Mouse (Mus musculus): ENCODE measurements around the gene Tes3-ps. TPM values are rescaled to one million over a fixed set of nuclear protein-coding genes. Genes with fewer than 3 reads are reported as not detected.

The Tes3-ps gene
- 0.53 and 0.78 TPM in 2 replicates for polyA plus RNA-seq (2014; fragmentation: Nextera tagmentation; extraction: Ambion mirVana)

- ATAC-seq (ENCODE audit: low FRiP score, low TSS enrichment), result no peak
- H3K9me3 ChIP-seq (ENCODE audit: control insufficient read depth, low read length), result no peaks in the 10 kb centered on the region
- no peaks in the 10 kb centered on the region for H3K4me1 ChIP-seq (ENCODE audit: control insufficient read depth, insufficient read depth, low read length)
- no peaks in the 10 kb centered on the region for H3K27me3 ChIP-seq (ENCODE audit: control insufficient read depth, insufficient read depth, low read length)
- H3K9ac ChIP-seq (replicated peaks; ENCODE audit: low read length), result no peak within 1 kb of the TSS
- no peak within 1 kb of the TSS for H3K27ac ChIP-seq (replicated peaks; ENCODE audit: low read depth, low read length)
- no peak within 1 kb of the TSS for H3K4me3 ChIP-seq (replicated peaks; ENCODE audit: low read depth, low read length)
- H3K36me3 ChIP-seq (ENCODE audit: control insufficient read depth, insufficient read depth, low read length), result no peaks in the 10 kb centered on the region
- no peak within 1 kb of the TSS for H3K4me2 ChIP-seq (ENCODE audit: low read length)
- DNase-seq, result no peak
- 79% methylated on average over 6 of the region's 6 CpGs for WGBS
Measured at GRCm38 (mm10) chr13:49492376-49493368, at the start of gene Tes3-ps. Gene Tes3-ps, plus strand, starts transcription at chr13:49493318.

GRCm38 (mm10) chr13:49444451-49444850 is 48.7 kb upstream of the Tes3-ps start:
- Histone ChIP-seq H3K4me3 (replicated peaks; ENCODE audit: low read depth, low read length) (no peak overlapping the region), H3K4me1 (ENCODE audit: control insufficient read depth, insufficient read depth, low read length) (no peaks in the 10 kb centered on the region), H3K27ac (replicated peaks; ENCODE audit: low read depth, low read length) (no peak overlapping the region), H3K4me2 (ENCODE audit: low read length) (no peak overlapping the region), H3K9me3 (ENCODE audit: control insufficient read depth, low read length) (no peaks in the 10 kb centered on the region), H3K36me3 (ENCODE audit: control insufficient read depth, insufficient read depth, low read length) (peaks cover 45% of the 10 kb centered on the region), H3K9ac (replicated peaks; ENCODE audit: low read length) (no peak overlapping the region), H3K27me3 (ENCODE audit: control insufficient read depth, insufficient read depth, low read length) (no peaks in the 10 kb centered on the region)
- ATAC-seq (ENCODE audit: low FRiP score, low TSS enrichment) (no peak), DNase-seq (no peak)
- 95% methylated on average over 6 of the region's 6 CpGs for WGBS

- Histone ChIP-seq H3K4me3 (replicated peaks; ENCODE audit: low read depth, low read length) (no peak overlapping the region), H3K27ac (replicated peaks; ENCODE audit: low read depth, low read length) (no peak overlapping the region), H3K36me3 (ENCODE audit: control insufficient read depth, insufficient read depth, low read length) (peaks cover 53% of the 10 kb centered on the region), H3K4me2 (ENCODE audit: low read length) (no peak overlapping the region), H3K9ac (replicated peaks; ENCODE audit: low read length) (no peak overlapping the region), H3K9me3 (ENCODE audit: control insufficient read depth, low read length) (no peaks in the 10 kb centered on the region), H3K4me1 (ENCODE audit: control insufficient read depth, insufficient read depth, low read length) (no peaks in the 10 kb centered on the region), H3K27me3 (ENCODE audit: control insufficient read depth, insufficient read depth, low read length) (no peaks in the 10 kb centered on the region)
- WGBS, result 40% methylated on average over 5 of the region's 5 CpGs
- ATAC-seq (ENCODE audit: low FRiP score, low TSS enrichment) (peak; percentile 67; the same call in 1 of the 2 replicates), DNase-seq (peak; percentile 90)
Measured at GRCm38 (mm10) chr13:49449318-49449749, 43.8 kb upstream of the Tes3-ps start.

- Histone ChIP-seq H3K9ac (replicated peaks; ENCODE audit: low read length) (no peak overlapping the region), H3K36me3 (ENCODE audit: control insufficient read depth, insufficient read depth, low read length) (peaks cover 55% of the 10 kb centered on the region), H3K4me1 (ENCODE audit: control insufficient read depth, insufficient read depth, low read length) (no peaks in the 10 kb centered on the region), H3K4me3 (replicated peaks; ENCODE audit: low read depth, low read length) (no peak overlapping the region), H3K4me2 (ENCODE audit: low read length) (no peak overlapping the region), H3K27ac (replicated peaks; ENCODE audit: low read depth, low read length) (no peak overlapping the region), H3K9me3 (ENCODE audit: control insufficient read depth, low read length) (no peaks in the 10 kb centered on the region), H3K27me3 (ENCODE audit: control insufficient read depth, insufficient read depth, low read length) (no peaks in the 10 kb centered on the region)
- ATAC-seq (ENCODE audit: low FRiP score, low TSS enrichment) (no peak), DNase-seq (no peak)
- WGBS, result 93% methylated on average over 4 of the region's 4 CpGs
Measured at GRCm38 (mm10) chr13:49460276-49460675, 32.8 kb upstream of the Tes3-ps start.

DNA sequence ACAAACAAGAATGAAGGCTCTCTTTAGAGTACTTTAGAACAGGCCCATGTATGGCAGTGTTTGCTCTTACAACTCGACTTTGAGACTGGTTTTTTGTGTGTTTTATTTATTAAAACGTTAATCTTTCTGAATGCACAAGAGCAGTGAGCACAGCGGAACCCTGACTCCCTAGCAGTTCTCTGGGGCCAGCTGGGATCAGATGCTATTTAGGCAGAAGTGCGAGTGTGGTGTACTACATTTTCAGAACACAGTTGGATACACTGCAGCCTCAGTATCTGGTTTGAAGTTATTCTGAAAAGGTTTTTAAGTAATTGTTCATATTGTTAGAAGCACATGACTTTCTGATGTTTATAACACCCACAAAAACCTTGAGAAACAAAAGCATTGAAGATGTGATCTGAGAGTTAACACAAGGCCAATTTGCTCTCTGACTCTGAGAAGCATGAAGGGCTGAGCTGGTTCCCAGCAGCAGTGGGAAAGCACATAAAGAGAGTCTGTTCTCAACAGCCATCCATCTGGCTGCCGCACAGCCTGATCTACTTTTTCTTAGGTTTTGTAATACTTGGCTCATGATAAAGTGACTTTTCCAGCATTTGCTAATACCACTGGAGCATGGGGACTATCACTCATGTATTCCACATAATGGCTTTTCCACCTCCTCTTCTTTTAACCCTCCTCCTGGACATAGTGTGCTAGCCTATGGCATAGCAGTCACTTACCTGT is 32.3 kb upstream of the Tes3-ps start:
- 85% methylated on average over 5 of the region's 5 CpGs for whole genome bisulfite sequencing
- DNase-seq, result no peak
- no peaks in the 10 kb centered on the region for H3K27me3 ChIP-seq (ENCODE audit: control insufficient read depth, insufficient read depth, low read length)
- no peak for ATAC-seq (ENCODE audit: low FRiP score, low TSS enrichment)
- H3K9ac ChIP-seq (replicated peaks; ENCODE audit: low read length), result no peak overlapping the region
- H3K4me3 ChIP-seq (replicated peaks; ENCODE audit: low read depth, low read length), result no peak overlapping the region
- H3K4me1 ChIP-seq (ENCODE audit: control insufficient read depth, insufficient read depth, low read length), result no peaks in the 10 kb centered on the region
- peaks cover 55% of the 10 kb centered on the region for H3K36me3 ChIP-seq (ENCODE audit: control insufficient read depth, insufficient read depth, low read length)
- no peaks in the 10 kb centered on the region for H3K9me3 ChIP-seq (ENCODE audit: control insufficient read depth, low read length)
- no peak overlapping the region for H3K4me2 ChIP-seq (ENCODE audit: low read length)
- no peak overlapping the region for H3K27ac ChIP-seq (replicated peaks; ENCODE audit: low read depth, low read length)

DNA sequence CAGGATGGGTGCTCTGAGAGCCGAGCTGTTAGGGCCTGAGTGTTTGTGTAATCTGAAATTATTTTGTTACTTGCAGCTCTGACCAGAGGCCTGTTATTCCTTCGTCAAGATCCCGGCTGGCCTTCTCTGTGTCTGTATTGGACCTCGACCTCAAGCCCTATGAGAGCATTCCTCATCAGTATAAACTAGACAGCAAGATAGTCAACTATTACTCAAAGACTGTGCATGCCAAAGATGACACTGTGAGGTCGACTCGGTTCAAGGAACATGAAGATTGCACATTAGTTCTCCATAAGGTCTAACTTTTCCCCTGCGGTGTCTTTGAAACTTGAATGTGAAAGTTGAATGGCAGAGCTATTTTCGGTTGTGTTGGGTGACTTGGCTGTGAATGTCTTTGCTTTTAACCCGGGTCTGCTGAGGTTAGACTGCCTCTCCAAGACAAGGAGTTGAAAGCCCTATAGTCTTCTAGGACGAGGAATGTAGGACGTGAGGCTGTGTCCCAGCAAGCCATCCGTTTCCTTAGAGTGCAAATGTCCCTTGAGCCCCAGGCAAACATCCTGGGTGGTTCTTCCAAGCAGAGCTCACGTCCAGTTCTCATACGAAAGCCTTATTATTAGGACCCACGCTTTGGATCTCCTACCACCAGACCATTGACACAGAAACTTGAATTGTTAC is 31.5 kb upstream of the Tes3-ps start:
- no peak overlapping the region for H3K4me2 ChIP-seq (ENCODE audit: low read length)
- H3K9me3 ChIP-seq (ENCODE audit: control insufficient read depth, low read length), result no peaks in the 10 kb centered on the region
- H3K9ac ChIP-seq (replicated peaks; ENCODE audit: low read length), result no peak overlapping the region
- H3K27ac ChIP-seq (replicated peaks; ENCODE audit: low read depth, low read length), result no peak overlapping the region
- DNase-seq (no peak), ATAC-seq (ENCODE audit: low FRiP score, low TSS enrichment) (no peak)
- WGBS, result 85% methylated on average over 15 of the region's 15 CpGs
- no peak overlapping the region for H3K4me3 ChIP-seq (replicated peaks; ENCODE audit: low read depth, low read length)
- peaks cover 55% of the 10 kb centered on the region for H3K36me3 ChIP-seq (ENCODE audit: control insufficient read depth, insufficient read depth, low read length)
- H3K27me3 ChIP-seq (ENCODE audit: control insufficient read depth, insufficient read depth, low read length), result no peaks in the 10 kb centered on the region
- H3K4me1 ChIP-seq (ENCODE audit: control insufficient read depth, insufficient read depth, low read length), result no peaks in the 10 kb centered on the region

DNA sequence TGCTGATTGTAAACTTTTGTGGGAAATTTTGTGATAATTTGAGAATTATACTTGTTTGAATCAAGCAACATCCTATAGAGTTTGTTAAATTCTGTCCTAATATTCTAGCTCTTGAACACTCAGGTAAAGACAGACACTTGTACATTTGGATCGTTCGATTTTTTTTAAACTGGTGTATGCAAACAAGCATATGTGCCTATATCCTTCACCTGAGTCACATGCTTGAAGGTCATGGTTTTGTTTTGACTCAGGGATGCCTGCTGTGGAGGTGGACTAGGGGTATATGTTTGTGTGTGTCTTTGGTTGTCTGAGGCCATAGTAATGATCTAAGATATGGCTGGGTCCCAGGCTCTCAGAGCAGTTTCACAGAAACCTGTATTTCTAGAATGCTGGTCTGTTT is 30.2 kb upstream of the Tes3-ps start:
- Histone ChIP-seq H3K36me3 (ENCODE audit: control insufficient read depth, insufficient read depth, low read length) (peaks cover 55% of the 10 kb centered on the region), H3K4me1 (ENCODE audit: control insufficient read depth, insufficient read depth, low read length) (no peaks in the 10 kb centered on the region), H3K4me2 (ENCODE audit: low read length) (no peak overlapping the region), H3K9ac (replicated peaks; ENCODE audit: low read length) (no peak overlapping the region), H3K27ac (replicated peaks; ENCODE audit: low read depth, low read length) (no peak overlapping the region), H3K27me3 (ENCODE audit: control insufficient read depth, insufficient read depth, low read length) (no peaks in the 10 kb centered on the region), H3K9me3 (ENCODE audit: control insufficient read depth, low read length) (no peaks in the 10 kb centered on the region), H3K4me3 (replicated peaks; ENCODE audit: low read depth, low read length) (no peak overlapping the region)
- DNase-seq (no peak), ATAC-seq (ENCODE audit: low FRiP score, low TSS enrichment) (no peak)
- WGBS, result 95% methylated on average over 2 of the region's 2 CpGs

GRCm38 (mm10) chr13:49465875-49466274 is 27.2 kb upstream of the Tes3-ps start:
- Histone ChIP-seq H3K4me2 (ENCODE audit: low read length) (no peak overlapping the region), H3K27ac (replicated peaks; ENCODE audit: low read depth, low read length) (no peak overlapping the region), H3K9ac (replicated peaks; ENCODE audit: low read length) (no peak overlapping the region), H3K27me3 (ENCODE audit: control insufficient read depth, insufficient read depth, low read length) (no peaks in the 10 kb centered on the region), H3K36me3 (ENCODE audit: control insufficient read depth, insufficient read depth, low read length) (peaks cover 32% of the 10 kb centered on the region), H3K4me1 (ENCODE audit: control insufficient read depth, insufficient read depth, low read length) (no peaks in the 10 kb centered on the region), H3K9me3 (ENCODE audit: control insufficient read depth, low read length) (no peaks in the 10 kb centered on the region), H3K4me3 (replicated peaks; ENCODE audit: low read depth, low read length) (no peak overlapping the region)
- DNase-seq (no peak), ATAC-seq (ENCODE audit: low FRiP score, low TSS enrichment) (no peak)
- WGBS, result 94% methylated on average over 4 of the region's 4 CpGs

Measured in midbrain, embryonic 14.5 days (tissue).